Mouse (Mus musculus): ENCODE results near the gene Nppa.

GRCm38 (mm10) chr4:147953590-147953989, 46.9 kb upstream of the Nppa start:
- TF ChIP-seq POLR2AphosphoS2 (IDR thresholded peaks at IDR 0.05; ENCODE audit: insufficient read length, low read depth): no peak
- no peak for TF ChIP-seq POLR2A (IDR thresholded peaks at IDR 0.05; ENCODE audit: insufficient read length, low read depth)
- TF ChIP-seq USF1 (IDR thresholded peaks at IDR 0.05; ENCODE audit: low read depth): no peak
- no peak for TF ChIP-seq MAX (IDR thresholded peaks at IDR 0.05; ENCODE audit: low read depth)
- TF ChIP-seq MYOD1 (IDR thresholded peaks at IDR 0.05; ENCODE audit: control insufficient read depth in 1 of 3, insufficient read length in 2 of 3, low read depth in 2 of 3): no peak
